Mouse (Mus musculus) heart, postnatal 0 days (tissue): ENCODE measurements at regions not wholly inside any gene's neighbourhood (a gene's known extent, or its start where the extent isn't known, plus 50 kb on each side); places are given as distances from the start of the nearest gene placed in this dataset.

ENCODE experiments used
- CTCF ChIP-seq: IDR thresholded peaks from 2 replicates; pipeline ENCODE4 v1.5.1; 2016; ENCODE audit warnings: antibody characterized with exemption, control low read depth, low read depth
- EP300 ChIP-seq: IDR thresholded peaks from 2 replicates; pipeline ENCODE4 v1.6.1; 2016; ENCODE audit warnings: antibody characterized with exemption, low read depth

GRCm38 (mm10) chr16:86009638-86010329 is 108.2 kb upstream of the Adamts5 start:
- no peak for TF ChIP-seq CTCF
- no peak for TF ChIP-seq EP300
